Mouse (Mus musculus): ENCODE measurements around the gene Jkamp. TPM values are rescaled to one million over a fixed set of nuclear protein-coding genes. Genes with fewer than 3 reads are reported as not detected.

The Jkamp gene
- polyA plus RNA-seq, 1 experiment, result 12.3 TPM

GRCm38 (mm10) chr12:72102776-72103175 is 17.4 kb downstream of the Jkamp start:
- Histone ChIP-seq H3K4me1 (ENCODE audit: control insufficient read depth, insufficient read depth, low read length) (no peaks in the 10 kb centered on the region), H3K4me3 (replicated peaks; ENCODE audit: control insufficient read depth, low read depth, low read length) (no peak overlapping the region), H3K27ac (ENCODE audit: control insufficient read depth, insufficient read depth, low read depth, low read length, poor library complexity) (no peak overlapping the region)
- WGBS, result 82% methylated on average over 6 of the region's 6 CpGs
- no peak for TF ChIP-seq CTCF (IDR thresholded peaks at IDR 0.05; ENCODE audit: control insufficient read depth, insufficient read depth, low read length)
- TF ChIP-seq POLR2A (IDR thresholded peaks at IDR 0.05; ENCODE audit: borderline replicate concordance, control insufficient read depth, low read depth, low read length), result no peak

GRCm38 (mm10) chr12:72104027-72104426 is 18.6 kb downstream of the Jkamp start:
- Histone ChIP-seq H3K4me3 (replicated peaks; ENCODE audit: control insufficient read depth, low read depth, low read length) (no peak overlapping the region), H3K4me1 (ENCODE audit: control insufficient read depth, insufficient read depth, low read length) (no peaks in the 10 kb centered on the region), H3K27ac (ENCODE audit: control insufficient read depth, insufficient read depth, low read depth, low read length, poor library complexity) (no peak overlapping the region)
- 76% methylated on average over 5 of the region's 5 CpGs for WGBS
- no peak for TF ChIP-seq POLR2A (IDR thresholded peaks at IDR 0.05; ENCODE audit: borderline replicate concordance, control insufficient read depth, low read depth, low read length)
- TF ChIP-seq CTCF (IDR thresholded peaks at IDR 0.05; ENCODE audit: control insufficient read depth, insufficient read depth, low read length), result no peak

DNA sequence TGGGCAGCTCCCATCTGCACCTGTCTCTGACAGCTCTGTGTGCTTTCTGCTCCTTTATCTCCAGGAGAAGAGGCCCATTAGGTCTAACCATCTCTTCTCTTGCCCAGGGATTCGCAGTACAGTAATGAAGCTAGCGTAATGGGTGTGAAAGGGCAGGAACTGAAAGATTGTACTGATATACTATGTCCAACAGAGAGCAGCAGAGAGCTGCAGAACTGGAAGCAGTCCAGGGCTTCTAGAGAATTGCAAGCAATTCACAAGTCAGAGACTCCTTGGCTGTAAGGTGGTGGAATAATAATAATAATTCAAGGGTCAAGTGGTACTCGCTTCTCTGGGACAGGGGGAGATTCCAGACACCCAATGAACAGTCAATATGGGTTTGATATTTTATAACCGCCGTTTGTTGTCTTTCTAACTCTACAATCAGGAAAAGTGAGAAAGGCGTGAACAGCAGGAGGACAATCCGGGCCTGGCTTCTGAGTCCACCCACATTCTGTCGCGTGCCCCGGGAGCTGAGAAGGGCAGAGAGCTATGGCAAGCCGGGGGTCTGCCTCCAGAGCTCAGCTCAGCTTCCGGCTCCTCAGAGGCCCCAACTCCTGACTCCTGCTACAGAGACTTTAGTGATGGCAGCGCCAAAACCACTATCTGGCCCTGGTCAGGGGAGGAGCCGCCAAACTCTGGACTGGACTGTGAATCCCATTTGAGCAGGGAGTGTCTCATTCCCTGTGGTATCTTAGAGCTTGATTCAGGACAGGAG is 19.3 kb downstream of the Jkamp start:
- Histone ChIP-seq H3K27ac (ENCODE audit: control insufficient read depth, insufficient read depth, low read depth, low read length, poor library complexity) (no peak overlapping the region), H3K4me1 (ENCODE audit: control insufficient read depth, insufficient read depth, low read length) (no peaks in the 10 kb centered on the region), H3K4me3 (replicated peaks; ENCODE audit: control insufficient read depth, low read depth, low read length) (no peak overlapping the region)
- WGBS, result 38% methylated on average over 14 of the region's 14 CpGs
- TF ChIP-seq POLR2A (IDR thresholded peaks at IDR 0.05; ENCODE audit: borderline replicate concordance, control insufficient read depth, low read depth, low read length) (no peak), CTCF (IDR thresholded peaks at IDR 0.05; ENCODE audit: control insufficient read depth, insufficient read depth, low read length) (no peak)

DNA sequence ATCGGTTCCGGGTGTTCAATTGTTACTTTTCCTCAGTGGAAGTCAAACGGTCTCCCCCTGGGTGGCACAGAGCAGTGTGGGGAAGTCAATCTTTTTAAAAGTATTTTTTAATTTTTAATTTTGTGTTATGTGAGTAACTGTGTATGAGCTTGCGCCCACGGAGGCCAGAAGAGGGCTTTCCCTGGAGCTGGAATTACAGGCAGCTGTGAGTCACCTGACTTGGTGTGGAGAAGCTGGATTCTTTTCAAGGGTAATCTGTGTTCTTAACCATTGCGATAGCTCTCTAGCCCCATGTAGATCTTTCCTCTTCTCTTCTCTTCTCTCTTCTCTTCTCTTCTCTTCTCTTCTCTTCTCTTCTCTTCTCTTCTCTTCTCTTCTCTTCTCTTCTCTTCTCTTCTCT is 29.7 kb downstream of the Jkamp start:
- Histone ChIP-seq H3K4me1 (ENCODE audit: control insufficient read depth, insufficient read depth, low read length) (no peaks in the 10 kb centered on the region), H3K4me3 (replicated peaks; ENCODE audit: control insufficient read depth, low read depth, low read length) (no peak overlapping the region), H3K27ac (ENCODE audit: control insufficient read depth, insufficient read depth, low read depth, low read length, poor library complexity) (no peak overlapping the region)
- WGBS, result 75% methylated on average over 6 of the region's 6 CpGs
- TF ChIP-seq CTCF (IDR thresholded peaks at IDR 0.05; ENCODE audit: control insufficient read depth, insufficient read depth, low read length), result no peak
- TF ChIP-seq POLR2A (IDR thresholded peaks at IDR 0.05; ENCODE audit: borderline replicate concordance, control insufficient read depth, low read depth, low read length), result no peak

DNA sequence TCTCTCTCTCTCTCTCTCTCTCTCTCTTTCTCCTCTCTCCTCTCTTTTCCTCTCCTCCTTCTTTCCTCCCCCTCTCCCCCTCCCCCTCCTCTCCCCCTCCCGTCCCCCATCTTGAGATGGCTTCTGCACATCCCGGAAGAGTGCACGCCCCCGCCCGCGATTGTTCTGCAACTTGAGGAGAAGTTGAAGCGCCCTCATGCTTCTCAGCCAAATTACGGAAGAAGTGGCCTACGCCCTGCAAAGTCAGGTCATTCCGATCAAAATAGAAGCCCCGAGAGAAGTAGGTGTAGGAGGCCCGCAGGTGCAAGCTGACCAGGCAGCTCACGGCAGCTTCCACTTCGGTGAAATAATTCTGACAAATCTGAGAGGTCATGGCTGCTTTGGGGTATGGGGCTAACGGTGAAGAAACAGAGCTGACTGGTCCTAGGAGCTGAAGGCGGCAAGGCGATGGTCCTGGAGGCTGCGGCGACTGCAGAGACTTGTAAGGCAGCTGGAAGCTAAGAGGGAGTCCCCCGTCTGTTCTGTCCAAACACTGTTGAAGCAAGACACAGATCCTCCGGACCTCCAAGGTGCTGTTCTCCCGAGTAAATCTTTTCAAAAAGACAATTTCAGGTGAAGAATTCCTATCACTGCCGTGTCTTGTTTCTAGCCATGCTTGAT is 30.4 kb downstream of the Jkamp start:
- H3K27ac ChIP-seq (ENCODE audit: control insufficient read depth, insufficient read depth, low read depth, low read length, poor library complexity), result no peak overlapping the region
- TF ChIP-seq POLR2A (IDR thresholded peaks at IDR 0.05; ENCODE audit: borderline replicate concordance, control insufficient read depth, low read depth, low read length), result no peak
- TF ChIP-seq CTCF (IDR thresholded peaks at IDR 0.05; ENCODE audit: control insufficient read depth, insufficient read depth, low read length), result no peak
- H3K4me1 ChIP-seq (ENCODE audit: control insufficient read depth, insufficient read depth, low read length), result no peaks in the 10 kb centered on the region
- WGBS, result 76% methylated on average over 22 of the region's 23 CpGs
- no peak overlapping the region for H3K4me3 ChIP-seq (replicated peaks; ENCODE audit: control insufficient read depth, low read depth, low read length)

DNA sequence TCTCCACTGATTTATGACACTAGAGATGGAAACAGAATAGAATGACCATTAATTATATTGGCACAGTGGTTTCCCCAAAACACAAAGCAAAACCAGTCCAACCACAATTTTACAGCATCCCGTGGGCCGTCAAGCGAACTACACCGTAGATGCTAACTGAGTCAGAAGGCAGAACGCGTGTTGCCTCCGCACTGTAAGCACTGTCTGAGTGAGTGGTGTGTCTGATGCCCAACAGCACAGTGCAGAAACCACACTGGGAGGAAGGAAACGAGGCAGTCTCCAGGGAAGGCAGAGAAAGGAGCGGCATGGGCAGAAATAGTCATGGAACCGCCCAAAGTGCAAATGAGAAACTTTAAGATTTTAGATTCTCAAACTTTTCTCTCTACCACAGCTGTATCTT is 43.8 kb downstream of the Jkamp start:
- no peak overlapping the region for H3K27ac ChIP-seq (ENCODE audit: control insufficient read depth, insufficient read depth, low read depth, low read length, poor library complexity)
- WGBS, result 72% methylated on average over 10 of the region's 10 CpGs
- no peak overlapping the region for H3K4me3 ChIP-seq (replicated peaks; ENCODE audit: control insufficient read depth, low read depth, low read length)
- no peaks in the 10 kb centered on the region for H3K4me1 ChIP-seq (ENCODE audit: control insufficient read depth, insufficient read depth, low read length)
- no peak for TF ChIP-seq POLR2A (IDR thresholded peaks at IDR 0.05; ENCODE audit: borderline replicate concordance, control insufficient read depth, low read depth, low read length)
- TF ChIP-seq CTCF (IDR thresholded peaks at IDR 0.05; ENCODE audit: control insufficient read depth, insufficient read depth, low read length), result no peak

DNA sequence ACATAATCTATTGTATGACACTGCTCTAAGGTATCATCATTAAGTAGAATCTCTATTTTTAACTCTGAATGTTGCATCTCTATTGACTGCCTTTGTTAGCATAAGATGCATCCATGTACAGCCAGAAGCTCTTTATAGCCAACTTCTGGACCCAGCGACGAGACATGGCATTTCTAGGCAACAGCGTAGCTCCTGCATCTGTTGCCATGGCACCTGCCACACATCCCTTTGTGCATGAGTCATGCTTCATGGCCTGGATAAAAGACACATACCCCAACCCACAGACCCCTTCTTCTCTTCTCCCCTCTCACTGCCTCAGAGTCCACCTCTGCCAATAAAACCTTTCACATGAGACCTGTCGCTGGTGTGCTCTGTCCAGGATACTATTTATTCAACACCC is 65.4 kb downstream of the Jkamp start:
- Histone ChIP-seq H3K27ac (ENCODE audit: control insufficient read depth, insufficient read depth, low read depth, low read length, poor library complexity) (no peak overlapping the region), H3K4me3 (replicated peaks; ENCODE audit: control insufficient read depth, low read depth, low read length) (no peak overlapping the region), H3K4me1 (ENCODE audit: control insufficient read depth, insufficient read depth, low read length) (no peaks in the 10 kb centered on the region)
- TF ChIP-seq CTCF (IDR thresholded peaks at IDR 0.05; ENCODE audit: control insufficient read depth, insufficient read depth, low read length) (no peak), POLR2A (IDR thresholded peaks at IDR 0.05; ENCODE audit: borderline replicate concordance, control insufficient read depth, low read depth, low read length) (no peak)
- 81% methylated on average over 4 of the region's 4 CpGs for WGBS

Other genes starting within 250 kb of the Jkamp start
- gene Gpr135, start 14.5 kb upstream of the Jkamp start, polyA plus RNA-seq (2011; ENCODE audit: insufficient read depth, insufficient read length, low replicate concordance, missing spikeins), result 0.50 TPM in 1 of 2 replicates, not detected in the other
- 0.50 and 1.6 TPM in 2 replicates for gene L3hypdh, start 150 bp upstream of the Jkamp start, polyA plus RNA-seq (2011; ENCODE audit: insufficient read depth, insufficient read length, low replicate concordance, missing spikeins)
- gene Ccdc175, start 99.4 kb downstream of the Jkamp start, polyA plus RNA-seq (2011; ENCODE audit: insufficient read depth, insufficient read length, low replicate concordance, missing spikeins), result not detected in 2 replicates